Mouse (Mus musculus): ENCODE data around the gene Abhd17a. TPM values are rescaled to one million over a fixed set of nuclear protein-coding genes. Genes with fewer than 3 reads are reported as not detected.
A peak's percentile ranks its signal among the peaks of the same experiment; 100 is the strongest.

The Abhd17a gene
- polyA plus RNA-seq, 1 experiment from 2014 or later: 77.4 TPM

- 62% methylated on average over 2 of the region's 2 CpGs for WGBS
- H3K36me3 ChIP-seq (ENCODE audit: control insufficient read depth, insufficient read depth, low read length): no peaks in the 10 kb centered on the region
- no peaks in the 10 kb centered on the region for H3K27me3 ChIP-seq (ENCODE audit: control insufficient read depth, insufficient read depth, low read depth, low read length)
- H3K4me1 ChIP-seq (replicated peaks; ENCODE audit: control insufficient read depth, insufficient read depth, low read length): peaks cover 35% of the 10 kb centered on the region
- H3K4me2 ChIP-seq (ENCODE audit: low read depth, low read length): no peak overlapping the region
- peak overlapping the region; percentile 25; the same call in 1 of the 2 replicates for H3K9ac ChIP-seq (ENCODE audit: low read length)
- no peak overlapping the region; the same call in 1 of the 2 replicates for H3K27ac ChIP-seq (ENCODE audit: low read length)
- no peak overlapping the region for H3K4me3 ChIP-seq (ENCODE audit: low read length)
- no peak for ATAC-seq (ENCODE audit: low read depth)
- H3K9me3 ChIP-seq (ENCODE audit: control insufficient read depth, low read length): no peaks in the 10 kb centered on the region
Measured at GRCm38 (mm10) chr10:80572477-80572876, 17.7 kb downstream of the Abhd17a start.

DNA sequence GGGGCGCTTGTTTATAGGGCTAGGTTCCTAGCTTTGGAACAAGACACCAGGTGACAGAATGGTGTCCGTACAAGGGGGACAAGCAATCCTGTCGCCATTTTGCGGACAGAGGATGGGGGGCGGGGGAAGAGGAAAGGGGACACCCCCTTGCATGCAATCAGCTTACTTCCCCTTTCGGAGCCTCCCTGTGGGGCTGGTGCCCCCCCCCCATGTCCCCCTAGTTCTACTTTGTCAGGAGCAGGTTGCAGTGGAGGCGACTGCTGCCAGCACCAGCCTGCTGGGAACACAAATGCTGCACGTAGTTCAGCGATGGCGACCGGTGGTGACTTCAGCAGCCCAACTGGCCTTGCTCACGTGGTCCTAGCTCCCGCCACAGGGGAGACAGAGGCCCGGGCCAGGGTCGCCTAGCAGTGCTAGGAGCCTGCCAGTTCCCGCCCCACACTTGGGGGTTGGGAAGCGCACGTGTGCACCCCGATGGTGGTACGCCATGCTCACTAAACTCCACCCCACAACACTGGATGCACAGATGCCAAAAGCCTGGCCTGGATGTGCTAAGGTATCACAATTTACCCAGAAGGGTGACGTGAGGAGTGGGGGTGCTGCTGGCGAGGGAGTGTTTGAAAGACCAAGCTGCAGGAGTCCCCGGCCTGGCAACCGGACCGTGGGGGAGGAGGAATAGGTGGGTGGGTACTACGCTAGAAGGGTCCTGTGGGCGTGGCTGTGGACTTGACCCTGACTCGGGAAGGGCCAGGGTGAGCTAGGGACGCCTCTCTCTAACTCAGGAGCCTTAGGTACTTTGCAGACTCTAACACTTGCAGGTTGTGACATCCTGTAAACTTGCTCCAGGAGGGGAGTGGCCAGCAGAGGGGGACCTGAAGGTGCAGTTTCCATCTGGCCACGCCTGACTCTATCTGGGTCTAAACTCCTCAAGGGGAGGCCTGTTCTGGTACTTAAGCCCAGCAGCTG lies 19.0 kb downstream of the Abhd17a start:
- WGBS: 22% methylated on average over 30 of the region's 30 CpGs

GRCm38 (mm10) chr10:80570419-80570818 lies 19.7 kb downstream of the Abhd17a start:
- Histone ChIP-seq H3K9me3 (ENCODE audit: control insufficient read depth, low read length) (no peaks in the 10 kb centered on the region), H3K27me3 (ENCODE audit: control insufficient read depth, insufficient read depth, low read depth, low read length) (no peaks in the 10 kb centered on the region), H3K4me1 (replicated peaks; ENCODE audit: control insufficient read depth, insufficient read depth, low read length) (peaks cover 28% of the 10 kb centered on the region), H3K36me3 (ENCODE audit: control insufficient read depth, insufficient read depth, low read length) (no peaks in the 10 kb centered on the region), H3K4me3 (ENCODE audit: low read length) (no peak overlapping the region), H3K27ac (ENCODE audit: low read length) (no peak overlapping the region), H3K4me2 (ENCODE audit: low read depth, low read length) (peak overlapping the region; percentile 49; the same call in 1 of the 2 replicates), H3K9ac (ENCODE audit: low read length) (peak overlapping the region; percentile 57; the same call in 1 of the 2 replicates)
- no peak for ATAC-seq (ENCODE audit: low read depth)
- 80% methylated on average over 10 of the region's 10 CpGs for WGBS

More for the DNA sequence above, 19.0 kb downstream of the Abhd17a start:
- Histone ChIP-seq H3K4me3 (ENCODE audit: low read length) (peak overlapping the region; percentile 15), H3K36me3 (ENCODE audit: control insufficient read depth, insufficient read depth, low read length) (no peaks in the 10 kb centered on the region), H3K27ac (ENCODE audit: low read length) (peak overlapping the region; percentile 58), H3K4me1 (replicated peaks; ENCODE audit: control insufficient read depth, insufficient read depth, low read length) (peaks cover 35% of the 10 kb centered on the region), H3K9ac (ENCODE audit: low read length) (peak overlapping the region; percentile 57), H3K9me3 (ENCODE audit: control insufficient read depth, low read length) (no peaks in the 10 kb centered on the region), H3K4me2 (ENCODE audit: low read depth, low read length) (peak overlapping the region; percentile 49), H3K27me3 (ENCODE audit: control insufficient read depth, insufficient read depth, low read depth, low read length) (no peaks in the 10 kb centered on the region)
- peak; percentile 17; the same call in 1 of the 2 replicates for ATAC-seq (ENCODE audit: low read depth)

GRCm38 (mm10) chr10:80569664-80570066 lies 20.5 kb downstream of the Abhd17a start:
- peak; percentile 43 for ATAC-seq (ENCODE audit: low read depth)
- H3K36me3 ChIP-seq (ENCODE audit: control insufficient read depth, insufficient read depth, low read length): no peaks in the 10 kb centered on the region
- no peak overlapping the region for H3K4me3 ChIP-seq (ENCODE audit: low read length)
- peaks cover 24% of the 10 kb centered on the region for H3K4me1 ChIP-seq (replicated peaks; ENCODE audit: control insufficient read depth, insufficient read depth, low read length)
- no peak overlapping the region; the same call in 1 of the 2 replicates for H3K4me2 ChIP-seq (ENCODE audit: low read depth, low read length)
- no peaks in the 10 kb centered on the region for H3K27me3 ChIP-seq (ENCODE audit: control insufficient read depth, insufficient read depth, low read depth, low read length)
- H3K27ac ChIP-seq (ENCODE audit: low read length): no peak overlapping the region
- no peaks in the 10 kb centered on the region for H3K9me3 ChIP-seq (ENCODE audit: control insufficient read depth, low read length)
- 30% methylated on average over 10 of the region's 10 CpGs for WGBS
- no peak overlapping the region for H3K9ac ChIP-seq (ENCODE audit: low read length)

- H3K27me3 ChIP-seq (ENCODE audit: control insufficient read depth, insufficient read depth, low read depth, low read length): no peaks in the 10 kb centered on the region
- no peak overlapping the region for H3K27ac ChIP-seq (ENCODE audit: low read length)
- H3K4me1 ChIP-seq (replicated peaks; ENCODE audit: control insufficient read depth, insufficient read depth, low read length): peaks cover 17% of the 10 kb centered on the region
- 88% methylated on average over 29 of the region's 29 CpGs for WGBS
- no peaks in the 10 kb centered on the region for H3K36me3 ChIP-seq (ENCODE audit: control insufficient read depth, insufficient read depth, low read length)
- no peak overlapping the region for H3K4me3 ChIP-seq (ENCODE audit: low read length)
- ATAC-seq (ENCODE audit: low read depth): no peak
- H3K4me2 ChIP-seq (ENCODE audit: low read depth, low read length): no peak overlapping the region
- H3K9ac ChIP-seq (ENCODE audit: low read length): no peak overlapping the region
- H3K9me3 ChIP-seq (ENCODE audit: control insufficient read depth, low read length): no peaks in the 10 kb centered on the region
Measured at GRCm38 (mm10) chr10:80568876-80569275, 21.3 kb downstream of the Abhd17a start.

- Histone ChIP-seq H3K4me1 (replicated peaks; ENCODE audit: control insufficient read depth, insufficient read depth, low read length) (peaks cover 14% of the 10 kb centered on the region), H3K9me3 (ENCODE audit: control insufficient read depth, low read length) (no peaks in the 10 kb centered on the region), H3K4me3 (ENCODE audit: low read length) (no peak overlapping the region), H3K27me3 (ENCODE audit: control insufficient read depth, insufficient read depth, low read depth, low read length) (no peaks in the 10 kb centered on the region), H3K36me3 (ENCODE audit: control insufficient read depth, insufficient read depth, low read length) (no peaks in the 10 kb centered on the region), H3K9ac (ENCODE audit: low read length) (no peak overlapping the region), H3K27ac (ENCODE audit: low read length) (no peak overlapping the region), H3K4me2 (ENCODE audit: low read depth, low read length) (no peak overlapping the region)
- peak; percentile 22; the same call in 1 of the 2 replicates for ATAC-seq (ENCODE audit: low read depth)
- WGBS: 29% methylated on average over 17 of the region's 17 CpGs
Measured at GRCm38 (mm10) chr10:80566375-80567092, 23.6 kb downstream of the Abhd17a start.

GRCm38 (mm10) chr10:80561116-80561944 lies 28.8 kb downstream of the Abhd17a start, which contains the start of gene Rexo1:
Rexo1 (minus strand) TSS chr10:80561560.
- peak; percentile 91 for ATAC-seq (ENCODE audit: low read depth)
- peaks cover 30% of the 10 kb centered on the region for H3K4me1 ChIP-seq (replicated peaks; ENCODE audit: control insufficient read depth, insufficient read depth, low read length)
- under 1% methylated on average over 72 of the region's 72 CpGs for WGBS

DNA sequence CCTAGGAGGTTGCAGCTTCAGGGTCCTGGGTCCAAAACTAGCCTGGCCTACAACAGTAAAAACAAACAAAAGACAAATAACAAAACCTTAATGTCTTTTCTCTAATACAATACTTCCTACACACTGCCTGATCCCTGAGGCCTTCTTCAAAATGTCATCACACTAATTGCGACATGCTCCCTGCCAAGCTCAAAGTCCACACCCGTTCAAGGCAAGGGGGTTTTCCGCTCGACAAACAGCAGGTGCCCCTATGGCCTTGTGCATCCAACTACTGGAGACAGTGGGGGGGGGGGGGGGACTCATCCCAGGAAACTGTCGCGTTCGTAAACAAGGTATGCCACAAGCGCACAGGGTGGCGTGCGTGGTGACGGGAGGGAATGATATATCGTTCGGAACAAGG lies 29.5 kb downstream of the Abhd17a start:
- no peak for ATAC-seq (ENCODE audit: low read depth)
- Histone ChIP-seq H3K27ac (ENCODE audit: low read length) (peak overlapping the region; percentile 95; the same call in 1 of the 2 replicates), H3K4me1 (replicated peaks; ENCODE audit: control insufficient read depth, insufficient read depth, low read length) (peaks cover 30% of the 10 kb centered on the region), H3K36me3 (ENCODE audit: control insufficient read depth, insufficient read depth, low read length) (no peaks in the 10 kb centered on the region), H3K9me3 (ENCODE audit: control insufficient read depth, low read length) (no peaks in the 10 kb centered on the region), H3K9ac (ENCODE audit: low read length) (peak overlapping the region; percentile 98), H3K4me3 (ENCODE audit: low read length) (peak overlapping the region; percentile 98), H3K4me2 (ENCODE audit: low read depth, low read length) (peak overlapping the region; percentile 97), H3K27me3 (ENCODE audit: control insufficient read depth, insufficient read depth, low read depth, low read length) (no peaks in the 10 kb centered on the region)
- WGBS: 1% methylated on average over 13 of the region's 13 CpGs

More at GRCm38 (mm10) chr10:80561116-80561944, 28.8 kb downstream of the Abhd17a start, which contains the start of gene Rexo1:
- Histone ChIP-seq H3K9ac (ENCODE audit: low read length) (peak within 1 kb of the TSS; percentile 98), H3K27ac (ENCODE audit: low read length) (peak within 1 kb of the TSS; percentile 95), H3K4me2 (ENCODE audit: low read depth, low read length) (peak within 1 kb of the TSS; percentile 97), H3K9me3 (ENCODE audit: control insufficient read depth, low read length) (no peaks in the 10 kb centered on the region), H3K36me3 (ENCODE audit: control insufficient read depth, insufficient read depth, low read length) (no peaks in the 10 kb centered on the region), H3K27me3 (ENCODE audit: control insufficient read depth, insufficient read depth, low read depth, low read length) (no peaks in the 10 kb centered on the region), H3K4me3 (ENCODE audit: low read length) (peak within 1 kb of the TSS; percentile 98)

All from lung, embryonic 16.5 days (tissue).